Mouse (Mus musculus) liver, adult 2 months (tissue): ENCODE measurements around the gene Nr2e3. TPM values are rescaled to one million over a fixed set of nuclear protein-coding genes. Genes with fewer than 3 reads are reported as not detected.

Experiments
- DNase-seq: peaks from one replicate; pipeline ENCODE4 v3.0.0-alpha.2; 2011; ENCODE audit warnings: low read depth, low spot score; ENCODE audit errors: extremely low read depth
- H3K27ac ChIP-seq: fragments of 200-500 bp; replicated peaks from 2 replicates; pipeline ENCODE4 v1.5.1; 2012; ENCODE audit warnings: low read depth, mild to moderate bottlenecking, control low read depth, inconsistent platforms, low read length; ENCODE audit not compliant: insufficient read depth
- H3K27me3 ChIP-seq: fragments of 200-500 bp; 2 replicates; pipeline ENCODE4 v1.6.1; 2012; ENCODE audit warnings: mild to moderate bottlenecking, moderate library complexity, low read length, inconsistent platforms; ENCODE audit not compliant: control insufficient read depth, insufficient read depth
- H3K36me3 ChIP-seq: fragments of 200-500 bp; 2 replicates; pipeline ENCODE4 v1.6.1; 2012; ENCODE audit warnings: low read length, inconsistent platforms; ENCODE audit not compliant: control insufficient read depth, insufficient read depth
- H3K4me1 ChIP-seq: fragments of 200-500 bp; 2 replicates; pipeline ENCODE4 v1.6.1; 2011; ENCODE audit warnings: low read length; ENCODE audit not compliant: control insufficient read depth, insufficient read depth
- H3K4me3 ChIP-seq: fragments of 200-500 bp; 2 replicates; pipeline ENCODE4 v1.5.1; 2011; ENCODE audit warnings: low read depth, mild to moderate bottlenecking, control low read depth, low read length, moderate library complexity; ENCODE audit not compliant: insufficient read depth
- H3K79me2 ChIP-seq: fragments of 200-500 bp; 2 replicates; pipeline ENCODE4 v1.6.1; 2012; ENCODE audit warnings: inconsistent platforms, mild to moderate bottlenecking, low read length, moderate library complexity; ENCODE audit not compliant: control insufficient read depth, insufficient read depth
- H3K9ac ChIP-seq: fragments of 200-500 bp; 2 replicates; pipeline ENCODE4 v1.6.1; 2012; ENCODE audit warnings: low read depth, mild to moderate bottlenecking, control low read depth, inconsistent platforms, low read length
- CTCF ChIP-seq: fragments of 200-500 bp; IDR thresholded peaks from 2 replicates; pipeline ENCODE4 v1.5.1; 2011; ENCODE audit warnings: low read depth, low read length, control low read depth
- POLR2A ChIP-seq: fragments of 200-500 bp; IDR thresholded peaks from 2 replicates; pipeline ENCODE4 v1.6.1; 2011; ENCODE audit warnings: low read length, control low read depth; ENCODE audit not compliant: insufficient read depth; ENCODE audit errors: extremely low read depth
- WGBS: fragments of 180-500 bp; shearing (Covaris S2); methylation state at CpG from one replicate; pipeline ENCODE4 v1.1.7; 2018; 5-methylcytosine and 5-hydroxymethylcytosine counted together
- polyA plus RNA-seq: library from polyadenylated mRNA; depleted of rRNA; stranded (reverse); fragments of >200 nt; gene quantifications from 2 replicates; pipeline ENCODE4 v1.2.3, GENCODE M21; 2012
- total RNA-seq: library from RNA; depleted of rRNA; stranded (reverse); fragments of >200 nt; gene quantifications from 2 replicates; pipeline ENCODE4 v1.2.3, GENCODE M21; 2014

Gene Nr2e3
- total and polyA plus RNA-seq, 2 experiments: not detected

DNA sequence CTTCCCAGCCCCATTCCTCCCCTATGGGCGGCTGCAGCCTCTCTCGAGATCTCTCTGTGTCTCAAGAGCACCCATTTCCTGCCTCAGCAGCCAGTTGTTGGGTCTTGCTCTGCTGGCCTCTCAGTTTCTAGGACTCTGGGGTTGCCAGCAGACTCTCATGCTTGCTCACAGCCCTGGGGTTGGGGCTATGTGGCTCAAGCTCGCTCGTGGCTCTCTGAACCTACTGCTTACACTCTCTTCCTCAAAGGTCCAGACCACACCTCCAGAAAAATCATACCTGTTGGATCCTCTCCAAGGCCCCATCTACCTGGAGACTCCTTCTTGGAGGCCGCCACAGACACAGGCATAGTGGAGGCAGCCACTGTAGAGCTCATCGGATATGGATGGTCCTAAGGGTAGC, 10.9 kb downstream of the Nr2e3 start:
- TF ChIP-seq POLR2A: no peak
- no peak for TF ChIP-seq CTCF
- Histone ChIP-seq H3K4me1 (no peaks in the 10 kb centered on the region), H3K9ac (no peak overlapping the region), H3K36me3 (no peaks in the 10 kb centered on the region), H3K27ac (no peak overlapping the region), H3K27me3 (peaks cover 10% of the 10 kb centered on the region; the same call in 1 of the 2 replicates), H3K79me2 (no peaks in the 10 kb centered on the region), H3K4me3 (no peak overlapping the region)
- 75% methylated on average over 6 of the region's 6 CpGs for WGBS
- no peak for DNase-seq

DNA sequence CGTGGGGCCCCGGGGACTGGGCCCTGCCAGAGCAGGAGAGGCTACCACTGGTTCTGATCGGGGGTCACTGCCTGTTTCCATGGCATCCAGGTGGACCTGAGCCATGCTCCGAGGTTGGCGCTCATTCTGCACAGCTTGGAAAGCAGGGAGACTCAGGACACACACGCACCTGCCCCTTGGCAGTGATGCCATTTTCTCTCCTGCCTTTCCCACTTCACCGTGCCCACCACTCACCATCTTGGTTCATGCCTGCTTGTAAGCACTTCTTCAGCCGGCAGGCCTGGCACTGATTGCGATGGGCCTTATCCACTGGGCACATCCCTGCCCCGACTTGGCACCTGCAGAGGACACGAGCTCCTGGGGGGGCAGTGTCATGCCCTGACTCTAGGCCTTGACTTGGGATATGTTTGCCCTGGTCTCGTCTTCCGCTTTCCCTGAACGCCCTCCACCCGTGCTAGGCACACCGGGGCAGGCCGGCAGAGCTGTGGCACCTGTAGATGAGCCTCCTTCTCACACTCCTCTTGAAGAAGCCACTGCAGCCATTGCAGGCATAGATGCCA, 11.7 kb downstream of the Nr2e3 start:
- Histone ChIP-seq H3K27me3 (peaks cover 10% of the 10 kb centered on the region; the same call in 1 of the 2 replicates), H3K9ac (no peak overlapping the region), H3K27ac (no peak overlapping the region), H3K4me3 (no peak overlapping the region), H3K36me3 (no peaks in the 10 kb centered on the region), H3K79me2 (no peaks in the 10 kb centered on the region), H3K4me1 (no peaks in the 10 kb centered on the region)
- TF ChIP-seq CTCF (no peak), POLR2A (no peak)
- 89% methylated on average over 17 of the region's 17 CpGs for WGBS
- no peak for DNase-seq

DNA sequence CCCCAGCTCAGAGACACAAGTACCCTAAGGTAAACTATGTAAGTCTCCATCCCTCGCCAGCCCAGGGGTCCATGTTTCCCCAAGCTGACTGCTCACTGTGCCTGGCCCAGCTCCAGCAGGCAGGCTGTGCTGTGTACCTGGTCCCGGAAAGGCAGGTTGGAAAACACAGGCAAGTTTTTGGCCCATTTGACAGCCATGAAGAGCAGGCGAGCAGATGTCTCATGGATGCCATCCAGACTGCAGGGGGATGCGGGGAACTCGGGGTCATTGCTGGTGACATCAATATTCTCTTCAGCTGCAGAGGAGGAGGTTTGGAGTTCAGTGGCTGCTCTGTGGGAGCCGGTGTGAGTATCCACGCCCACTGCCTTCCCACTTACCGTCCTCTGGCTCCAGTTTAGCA, 12.2 kb downstream of the Nr2e3 start:
- no peaks in the 10 kb centered on the region for H3K79me2 ChIP-seq
- WGBS: 75% methylated on average over 8 of the region's 8 CpGs
- H3K36me3 ChIP-seq: no peaks in the 10 kb centered on the region
- no peak overlapping the region for H3K9ac ChIP-seq
- no peaks in the 10 kb centered on the region for H3K4me1 ChIP-seq
- H3K4me3 ChIP-seq: no peak overlapping the region
- DNase-seq: no peak
- H3K27ac ChIP-seq: no peak overlapping the region
- H3K27me3 ChIP-seq: peaks cover 10% of the 10 kb centered on the region; the same call in 1 of the 2 replicates
- no peak for TF ChIP-seq POLR2A
- TF ChIP-seq CTCF: no peak

- DNase-seq: no peak
- Histone ChIP-seq H3K9ac (no peak overlapping the region), H3K27ac (no peak overlapping the region), H3K36me3 (no peaks in the 10 kb centered on the region), H3K4me1 (no peaks in the 10 kb centered on the region), H3K79me2 (no peaks in the 10 kb centered on the region), H3K4me3 (no peak overlapping the region), H3K27me3 (peaks cover 10% of the 10 kb centered on the region; the same call in 1 of the 2 replicates)
- 77% methylated on average over 8 of the region's 8 CpGs for WGBS
- no peak for TF ChIP-seq CTCF
- TF ChIP-seq POLR2A: no peak
Measured at GRCm38 (mm10) chr9:59947271-59947670, 13.2 kb downstream of the Nr2e3 start.

- no peaks in the 10 kb centered on the region for H3K36me3 ChIP-seq
- peaks cover 17% of the 10 kb centered on the region; the same call in 1 of the 2 replicates for H3K27me3 ChIP-seq
- 86% methylated on average over 3 of the region's 3 CpGs for WGBS
- H3K79me2 ChIP-seq: no peaks in the 10 kb centered on the region
- no peak for TF ChIP-seq POLR2A
- H3K4me1 ChIP-seq: peaks cover 2% of the 10 kb centered on the region; the same call in 1 of the 2 replicates
- DNase-seq: no peak
- H3K27ac ChIP-seq: no peak overlapping the region
- H3K9ac ChIP-seq: no peak overlapping the region
- no peak overlapping the region for H3K4me3 ChIP-seq
Measured at GRCm38 (mm10) chr9:59945241-59945640, 15.2 kb downstream of the Nr2e3 start.

GRCm38 (mm10) chr9:59943826-59944225, 16.6 kb downstream of the Nr2e3 start:
- TF ChIP-seq POLR2A: no peak
- no peak for TF ChIP-seq CTCF
- WGBS: 87% methylated on average over 6 of the region's 6 CpGs

More at GRCm38 (mm10) chr9:59943826-59944225, 16.6 kb downstream of the Nr2e3 start:
- Histone ChIP-seq H3K4me1 (peaks cover 2% of the 10 kb centered on the region; the same call in 1 of the 2 replicates), H3K36me3 (no peaks in the 10 kb centered on the region), H3K79me2 (no peaks in the 10 kb centered on the region), H3K9ac (no peak overlapping the region), H3K27ac (no peak overlapping the region), H3K4me3 (no peak overlapping the region), H3K27me3 (peaks cover 24% of the 10 kb centered on the region)
- DNase-seq: no peak
